Mouse (Mus musculus) bone marrow, adult 2 months (tissue): ENCODE results near the gene Snx21.

Experiments used
- CTCF ChIP-seq: fragments of 200-500 bp; IDR thresholded peaks from 2 replicates; pipeline ENCODE4 v1.5.1; 2011; ENCODE audit warnings: low read length, control low read depth; ENCODE audit not compliant: control insufficient read depth, insufficient read depth
- POLR2A ChIP-seq: fragments of 200-500 bp; IDR thresholded peaks from 2 replicates; pipeline ENCODE4 v1.6.1; 2011; ENCODE audit warnings: low read depth, mild to moderate bottlenecking, control low read depth, low read length, borderline replicate concordance; ENCODE audit not compliant: control insufficient read depth

- TF ChIP-seq CTCF: no peak
- TF ChIP-seq POLR2A: no peak
Measured at GRCm38 (mm10) chr2:164800252-164801004, 14.8 kb downstream of the Snx21 start.
